Mouse (Mus musculus): Measurements from ENCODE around the gene Adap2. TPM values are rescaled to one million over a fixed set of nuclear protein-coding genes. Genes with fewer than 3 reads are reported as not detected.
"Not testable (repeated sequence)": the region's sequence is repeated elsewhere in the genome, so short reads cannot be mapped to it uniquely, and the experiment has no call there.

Adap2 gene
- polyA plus RNA-seq, 1 experiment = 0.05 TPM

- no peaks in the 10 kb centered on the region for H3K27me3 ChIP-seq (ENCODE audit: control insufficient read depth, insufficient read depth, insufficient read length)
- no peaks in the 10 kb centered on the region for H3K79me2 ChIP-seq (ENCODE audit: control insufficient read depth, insufficient read depth)
- peak within 1 kb of the TSS; percentile 66 for H3K4me3 ChIP-seq
- no peaks in the 10 kb centered on the region for H3K36me3 ChIP-seq (ENCODE audit: control insufficient read depth, insufficient read depth)
- H3K4me2 ChIP-seq (ENCODE audit: low read depth) = peak within 1 kb of the TSS; percentile 73
- TF ChIP-seq TCF3 (IDR thresholded peaks at IDR 0.05; ENCODE audit: insufficient read length, low read depth) = no peak
- no peak for TF ChIP-seq REST (IDR thresholded peaks at IDR 0.05; ENCODE audit: insufficient read depth, insufficient read length)
- TF ChIP-seq USF1 (IDR thresholded peaks at IDR 0.05; ENCODE audit: low read depth) = no peak
- no peak for TF ChIP-seq MYOG (IDR thresholded peaks at IDR 0.05; ENCODE audit: control insufficient read depth in 1 of 3, insufficient read depth in 1 of 3, insufficient read length in 2 of 3, low read depth in 2 of 3)
- TF ChIP-seq POLR2AphosphoS2 (IDR thresholded peaks at IDR 0.05; ENCODE audit: insufficient read length, low read depth) = peak; percentile 88
- no peak for TF ChIP-seq SRF (IDR thresholded peaks at IDR 0.05; ENCODE audit: control insufficient read depth, insufficient read length, low read depth)
- no peak for TF ChIP-seq TCF12 (IDR thresholded peaks at IDR 0.05; ENCODE audit: insufficient read depth, poor library complexity, severe bottlenecking)
- TF ChIP-seq POLR2A (IDR thresholded peaks at IDR 0.05; ENCODE audit: insufficient read length, low read depth) = peak; percentile 92
- no peak for TF ChIP-seq CEBPB (IDR thresholded peaks at IDR 0.05; ENCODE audit: insufficient read depth, poor library complexity, severe bottlenecking)
- H3ac ChIP-seq (ENCODE audit: control insufficient read depth, insufficient read length) = peak within 1 kb of the TSS; percentile 43
Measured at GRCm38 (mm10) chr11:80183705-80184255, 29.9 kb downstream of the Adap2 start, which contains the start of gene Rnf135. Gene Rnf135 (plus strand): TSS chr11:80183851.

GRCm38 (mm10) chr11:80184531-80185071 is 30.7 kb downstream of the Adap2 start:
- no peak for TF ChIP-seq CEBPB (IDR thresholded peaks at IDR 0.05; ENCODE audit: insufficient read depth, poor library complexity, severe bottlenecking)
- no peak for TF ChIP-seq E2F4 (IDR thresholded peaks at IDR 0.05; ENCODE audit: insufficient read depth)
- no peak for TF ChIP-seq MYOD1 (IDR thresholded peaks at IDR 0.05; ENCODE audit: control insufficient read depth in 1 of 3, insufficient read length in 2 of 3, low read depth in 2 of 3)
- no peak for TF ChIP-seq POLR2A (IDR thresholded peaks at IDR 0.05; ENCODE audit: insufficient read length, low read depth)
- Histone ChIP-seq H3K4me3 (peak overlapping the region; percentile 66), H3K79me2 (ENCODE audit: control insufficient read depth, insufficient read depth) (no peaks in the 10 kb centered on the region), H3K27me3 (ENCODE audit: control insufficient read depth, insufficient read depth, insufficient read length) (no peaks in the 10 kb centered on the region), H3K36me3 (ENCODE audit: control insufficient read depth, insufficient read depth) (no peaks in the 10 kb centered on the region), H3ac (ENCODE audit: control insufficient read depth, insufficient read length) (peak overlapping the region; percentile 43), H3K4me2 (ENCODE audit: low read depth) (peak overlapping the region; percentile 73)

DNA sequence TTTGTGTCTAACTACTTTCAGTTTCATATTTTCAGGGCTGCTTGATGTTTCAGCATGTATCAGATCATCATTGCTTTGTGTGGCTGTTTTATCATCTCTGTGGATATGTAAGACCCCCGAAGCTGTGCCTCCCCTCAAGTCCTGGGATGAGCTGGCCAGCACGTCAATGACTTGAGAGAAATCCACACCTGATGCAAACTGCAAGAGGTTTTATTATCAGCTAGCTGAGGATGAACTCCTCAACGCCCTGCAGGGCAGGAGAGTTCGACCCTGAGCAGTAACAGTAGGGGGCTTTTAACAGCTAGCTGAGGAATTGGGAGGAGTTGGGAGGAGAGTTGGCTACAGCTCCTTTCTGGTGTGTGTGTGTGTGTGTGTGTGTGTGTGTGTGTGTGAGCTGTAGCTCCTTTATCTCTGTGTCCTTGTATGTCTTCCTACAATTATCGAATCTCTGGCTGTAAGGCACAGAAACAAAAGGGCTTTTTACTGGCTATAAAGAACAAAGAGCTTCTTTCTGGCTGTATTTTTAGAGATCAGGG is 31.6 kb downstream of the Adap2 start:
- H3K4me3 ChIP-seq; H3K36me3 ChIP-seq (ENCODE audit: control insufficient read depth, insufficient read depth); H3K27me3 ChIP-seq (ENCODE audit: control insufficient read depth, insufficient read depth, insufficient read length); H3K79me2 ChIP-seq (ENCODE audit: control insufficient read depth, insufficient read depth); H3ac ChIP-seq (ENCODE audit: control insufficient read depth, insufficient read length): not testable (repeated sequence)
- peak overlapping the region; percentile 73 for H3K4me2 ChIP-seq (ENCODE audit: low read depth)

DNA sequence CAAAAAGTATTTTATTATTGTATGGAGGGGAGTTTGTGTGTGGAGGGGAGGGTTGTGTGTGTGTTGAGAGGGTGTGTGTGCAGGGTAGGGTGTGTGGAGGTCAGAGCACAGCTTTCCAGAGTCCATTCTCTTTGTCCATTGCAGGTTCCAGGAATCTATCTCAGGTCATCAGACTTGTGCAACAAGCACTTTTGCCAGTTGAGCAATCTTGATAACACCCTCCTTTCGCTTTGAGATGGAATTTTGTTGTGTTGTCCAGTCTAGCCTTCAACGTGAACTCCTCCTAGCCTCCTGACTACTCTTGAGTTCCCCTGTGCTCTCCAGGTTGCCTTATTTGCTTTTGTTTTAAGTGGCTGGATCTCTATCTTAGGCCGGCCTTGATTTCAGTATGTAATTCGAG is 36.4 kb downstream of the Adap2 start:
- H3K79me2 ChIP-seq (ENCODE audit: control insufficient read depth, insufficient read depth) = no peaks in the 10 kb centered on the region
- H3K4me3 ChIP-seq = no peak overlapping the region
- TF ChIP-seq MYOG (IDR thresholded peaks at IDR 0.05; ENCODE audit: control insufficient read depth in 1 of 3, insufficient read depth in 1 of 3, insufficient read length in 2 of 3, low read depth in 2 of 3) (no peak), MYOD1 (IDR thresholded peaks at IDR 0.05; ENCODE audit: control insufficient read depth in 1 of 3, insufficient read length in 2 of 3, low read depth in 2 of 3) (no peak), CEBPB (IDR thresholded peaks at IDR 0.05; ENCODE audit: insufficient read depth, poor library complexity, severe bottlenecking) (no peak), POLR2A (IDR thresholded peaks at IDR 0.05; ENCODE audit: insufficient read length, low read depth) (no peak), TCF3 (IDR thresholded peaks at IDR 0.05; ENCODE audit: insufficient read length, low read depth) (no peak), MAX (IDR thresholded peaks at IDR 0.05; ENCODE audit: low read depth) (no peak), POLR2AphosphoS2 (IDR thresholded peaks at IDR 0.05; ENCODE audit: insufficient read length, low read depth) (no peak), TCF12 (IDR thresholded peaks at IDR 0.05; ENCODE audit: insufficient read depth, poor library complexity, severe bottlenecking) (no peak), USF1 (IDR thresholded peaks at IDR 0.05; ENCODE audit: low read depth) (no peak), REST (IDR thresholded peaks at IDR 0.05; ENCODE audit: insufficient read depth, insufficient read length) (no peak)
- H3K36me3 ChIP-seq (ENCODE audit: control insufficient read depth, insufficient read depth) = peaks cover 7% of the 10 kb centered on the region
- H3K4me2 ChIP-seq (ENCODE audit: low read depth) = no peak overlapping the region
- no peak overlapping the region for H3ac ChIP-seq (ENCODE audit: control insufficient read depth, insufficient read length)
- no peaks in the 10 kb centered on the region for H3K27me3 ChIP-seq (ENCODE audit: control insufficient read depth, insufficient read depth, insufficient read length)

GRCm38 (mm10) chr11:80193827-80194226 is 39.9 kb downstream of the Adap2 start:
- no peaks in the 10 kb centered on the region for H3K27me3 ChIP-seq (ENCODE audit: control insufficient read depth, insufficient read depth, insufficient read length)
- TF ChIP-seq TCF12 (IDR thresholded peaks at IDR 0.05; ENCODE audit: insufficient read depth, poor library complexity, severe bottlenecking) = no peak
- TF ChIP-seq MAX (IDR thresholded peaks at IDR 0.05; ENCODE audit: low read depth) = no peak
- no peak for TF ChIP-seq CEBPB (IDR thresholded peaks at IDR 0.05; ENCODE audit: insufficient read depth, poor library complexity, severe bottlenecking)
- TF ChIP-seq TCF3 (IDR thresholded peaks at IDR 0.05; ENCODE audit: insufficient read length, low read depth) = no peak
- no peak for TF ChIP-seq SRF (IDR thresholded peaks at IDR 0.05; ENCODE audit: control insufficient read depth, insufficient read length, low read depth)
- TF ChIP-seq POLR2A (IDR thresholded peaks at IDR 0.05; ENCODE audit: insufficient read length, low read depth) = no peak
- TF ChIP-seq USF1 (IDR thresholded peaks at IDR 0.05; ENCODE audit: low read depth) = no peak
- no peak for TF ChIP-seq MYOD1 (IDR thresholded peaks at IDR 0.05; ENCODE audit: control insufficient read depth in 1 of 3, insufficient read length in 2 of 3, low read depth in 2 of 3)
- TF ChIP-seq MYOG (IDR thresholded peaks at IDR 0.05; ENCODE audit: control insufficient read depth in 1 of 3, insufficient read depth in 1 of 3, insufficient read length in 2 of 3, low read depth in 2 of 3) = no peak
- no peak for TF ChIP-seq REST (IDR thresholded peaks at IDR 0.05; ENCODE audit: insufficient read depth, insufficient read length)
- TF ChIP-seq POLR2AphosphoS2 (IDR thresholded peaks at IDR 0.05; ENCODE audit: insufficient read length, low read depth) = no peak
- TF ChIP-seq E2F4 (IDR thresholded peaks at IDR 0.05; ENCODE audit: insufficient read depth) = no peak
- H3K4me2 ChIP-seq (ENCODE audit: low read depth) = no peak overlapping the region
- no peaks in the 10 kb centered on the region for H3K79me2 ChIP-seq (ENCODE audit: control insufficient read depth, insufficient read depth)
- peaks cover 7% of the 10 kb centered on the region for H3K36me3 ChIP-seq (ENCODE audit: control insufficient read depth, insufficient read depth)
- no peak overlapping the region for H3K4me3 ChIP-seq
- no peak overlapping the region for H3ac ChIP-seq (ENCODE audit: control insufficient read depth, insufficient read length)
